Mouse (Mus musculus): ENCODE results near the gene Dmbt1. TPM values are rescaled to one million over a fixed set of nuclear protein-coding genes. Genes with fewer than 3 reads are reported as not detected.

Dmbt1 gene
- polyA plus RNA-seq, 1 experiment from 2014 or later, result 0.06 TPM

Other genes with a start within 250 kb of the Dmbt1 start
- gene Plekha1, start 166.3 kb upstream of the Dmbt1 start, polyA plus RNA-seq (2015; fragmentation: Nextera tagmentation; extraction: Ambion mirVana), result 50.0 and 53.9 TPM in 2 replicates
- gene Htra1, start 95.9 kb upstream of the Dmbt1 start, polyA plus RNA-seq (2015; fragmentation: Nextera tagmentation; extraction: Ambion mirVana), result 78.0 and 80.3 TPM in 2 replicates
- gene 4933402N03Rik, start 114.3 kb downstream of the Dmbt1 start, polyA plus RNA-seq (2015; fragmentation: Nextera tagmentation; extraction: Ambion mirVana), result not detected in 2 replicates
- 0.25 and 0.30 TPM in 2 replicates for gene 5430419D17Rik, start 142.3 kb downstream of the Dmbt1 start, polyA plus RNA-seq (2015; fragmentation: Nextera tagmentation; extraction: Ambion mirVana)

All from heart, embryonic 15.5 days (tissue).